In genomic region chr14:20047814-20048480, GRCm38 (mm10) we compare ENCODE assay signal across 12 mouse cellular contexts.
DNase-seq lines count a peak whose midpoint lies in the region; ATAC-seq and TF ChIP-seq lines count a peak whose summit lies in the region.
"Had no signal": no experiment of that assay in that cellular context is flagged by ENCODE, and none has a peak within 500 bp of the region (broad histone marks: within the 10 kb centered on the region; RNA-seq: fewer than 3 reads in every experiment).

No protein-coding gene starts in this region.

- no peak for TF ChIP-seq CTCF in lung, embryonic 14.5 days (IDR thresholded peaks at IDR 0.05; ENCODE audit: low read depth)
- no peak for TF ChIP-seq CTCF in lung, adult 2 months (IDR thresholded peaks at IDR 0.05; ENCODE audit: insufficient read depth, low read length)

- 0 out of 2 replicates have a peak, but pooled peaks have one; percentile 62 for ATAC-seq in lung, embryonic 14.5 days (ENCODE audit: insufficient read depth)
- peak; percentile 99 for ATAC-seq in hindbrain, embryonic 16.5 days
- peak; percentile 98 for ATAC-seq in neural tube, embryonic 14.5 days (ENCODE audit: low read depth)
- no peak for ATAC-seq in liver, embryonic 12.5 days

- no peaks in the 10 kb centered on the region for H3K27me3 ChIP-seq in lung, embryonic 14.5 days (ENCODE audit: insufficient read depth, low read length)
- no peaks in the 10 kb centered on the region for H3K27me3 ChIP-seq in forebrain, embryonic 10.5 days (ENCODE audit: poor library complexity, severe bottlenecking)
- no peaks in the 10 kb centered on the region for H3K27me3 ChIP-seq in hindbrain, embryonic 16.5 days (replicated peaks; ENCODE audit: control insufficient read depth, insufficient read depth, low read length)
- no peaks in the 10 kb centered on the region for H3K27me3 ChIP-seq in neural tube, embryonic 14.5 days (ENCODE audit: control insufficient read depth, insufficient read depth, low read length)
- H3K27me3 ChIP-seq in liver, embryonic 12.5 days (replicated peaks): no peaks in the 10 kb centered on the region

- no peak overlapping the region for H3K4me3 ChIP-seq in lung, embryonic 14.5 days (ENCODE audit: low read depth, low read length)
- no peak overlapping the region for H3K4me3 ChIP-seq in lung, adult 2 months (replicated peaks; ENCODE audit: extremely low read depth, low read depth, low read length)
- H3K4me3 ChIP-seq in forebrain, embryonic 10.5 days: no peak overlapping the region
- no peak overlapping the region for H3K4me3 ChIP-seq in hindbrain, embryonic 16.5 days (ENCODE audit: low read length)
- H3K4me3 ChIP-seq in neural tube, embryonic 14.5 days (ENCODE audit: low read depth, low read length): no peak overlapping the region
- no peak overlapping the region for H3K4me3 ChIP-seq in liver, embryonic 12.5 days

- H3K4me2 ChIP-seq in lung, embryonic 14.5 days: no peak overlapping the region
- no peak overlapping the region for H3K4me2 ChIP-seq in hindbrain, embryonic 16.5 days (ENCODE audit: low read length)
- H3K4me2 ChIP-seq in neural tube, embryonic 14.5 days (ENCODE audit: low read depth, low read length): no peak overlapping the region
- no peak overlapping the region for H3K4me2 ChIP-seq in liver, embryonic 12.5 days

- H3K9me3 ChIP-seq in lung, embryonic 14.5 days (ENCODE audit: low read depth, low read length): no peaks in the 10 kb centered on the region
- H3K9me3 ChIP-seq in forebrain, embryonic 10.5 days: no peaks in the 10 kb centered on the region
- no peaks in the 10 kb centered on the region for H3K9me3 ChIP-seq in hindbrain, embryonic 16.5 days (ENCODE audit: control insufficient read depth, low read length)
- H3K9me3 ChIP-seq in neural tube, embryonic 14.5 days (ENCODE audit: control insufficient read depth, low read length): no peaks in the 10 kb centered on the region
- H3K9me3 ChIP-seq in liver, embryonic 12.5 days (replicated peaks): no peaks in the 10 kb centered on the region

- peak; percentile 51 for DNase-seq in lung, embryonic 14.5 days
- no peak for DNase-seq in lung, adult 2 months
- no peak for DNase-seq in forebrain, embryonic 10.5 days (ENCODE audit: extremely low spot score, low spot score)
- DNase-seq in thymus, postnatal 36 days: no peak
- DNase-seq in right cerebral cortex, postnatal 4 days: no peak
- DNase-seq: heart, postnatal 36 days; lung, postnatal 14 days; spleen, adult 18-20 months had no signal

- no peak overlapping the region for H3K27ac ChIP-seq in lung, embryonic 14.5 days (ENCODE audit: low read depth)
- H3K27ac ChIP-seq in forebrain, embryonic 10.5 days: peak overlapping the region; percentile 27
- H3K27ac ChIP-seq in hindbrain, embryonic 16.5 days (ENCODE audit: low read depth, low read length): peak overlapping the region; percentile 80
- H3K27ac ChIP-seq in neural tube, embryonic 14.5 days (ENCODE audit: low read depth, low read length): peak overlapping the region; percentile 52
- no peak overlapping the region for H3K27ac ChIP-seq in liver, embryonic 12.5 days
- H3K27ac ChIP-seq: kidney, postnatal 0 days had no signal

- H3K4me1 ChIP-seq in lung, embryonic 14.5 days (ENCODE audit: insufficient read depth): no peaks in the 10 kb centered on the region
- H3K4me1 ChIP-seq in lung, adult 2 months (ENCODE audit: control insufficient read depth, insufficient read depth, low read length): no peaks in the 10 kb centered on the region
- H3K4me1 ChIP-seq in forebrain, embryonic 10.5 days: peaks cover 33% of the 10 kb centered on the region
- peaks cover 9% of the 10 kb centered on the region for H3K4me1 ChIP-seq in hindbrain, embryonic 16.5 days (ENCODE audit: control insufficient read depth, insufficient read depth, low read depth, low read length)
- H3K4me1 ChIP-seq in neural tube, embryonic 14.5 days (ENCODE audit: control insufficient read depth, insufficient read depth, low read length): 0 out of 2 replicates have a peak, but pooled peaks cover 9% of the 10 kb centered on the region
- H3K4me1 ChIP-seq in liver, embryonic 12.5 days: no peaks in the 10 kb centered on the region

- no peaks in the 10 kb centered on the region for H3K36me3 ChIP-seq in lung, embryonic 14.5 days (ENCODE audit: insufficient read depth)
- H3K36me3 ChIP-seq in forebrain, embryonic 10.5 days (replicated peaks): no peaks in the 10 kb centered on the region
- H3K36me3 ChIP-seq in hindbrain, embryonic 16.5 days (ENCODE audit: control insufficient read depth, insufficient read depth, low read length): no peaks in the 10 kb centered on the region
- no peaks in the 10 kb centered on the region for H3K36me3 ChIP-seq in neural tube, embryonic 14.5 days (ENCODE audit: control insufficient read depth, insufficient read depth, low read length)
- H3K36me3 ChIP-seq in liver, embryonic 12.5 days: no peaks in the 10 kb centered on the region

- 59% methylated on average over 3 of the region's 3 CpGs for WGBS in lung, embryonic 14.5 days
- WGBS in lung, adult 2 months: 62% methylated on average over 3 of the region's 3 CpGs
- WGBS in forebrain, embryonic 10.5 days: 40% methylated on average over 3 of the region's 3 CpGs
- 29% methylated on average over 3 of the region's 3 CpGs for WGBS in hindbrain, embryonic 16.5 days
- WGBS in neural tube, embryonic 14.5 days: 43% methylated on average over 3 of the region's 3 CpGs
- 37% methylated on average over 3 of the region's 3 CpGs for WGBS in liver, embryonic 12.5 days (ENCODE audit: insufficient replicate concordance)

- H3K9ac ChIP-seq in lung, embryonic 14.5 days: no peak overlapping the region
- peak overlapping the region; percentile 38; the same call in 1 of the 2 replicates for H3K9ac ChIP-seq in hindbrain, embryonic 16.5 days (ENCODE audit: low read depth, low read length)
- no peak overlapping the region for H3K9ac ChIP-seq in neural tube, embryonic 14.5 days (replicated peaks; ENCODE audit: low read depth, low read length)
- H3K9ac ChIP-seq in liver, embryonic 12.5 days: no peak overlapping the region

- TF ChIP-seq POLR2A in lung, adult 2 months (IDR thresholded peaks at IDR 0.05; ENCODE audit: borderline replicate concordance, extremely low read depth, low read depth, low read length): no peak

Comparison
In these comparisons a context has a peak if more than half of its experiments do, and no peak if none do; other contexts are left out.
1. H3K27ac ChIP-seq: peak in forebrain, embryonic 10.5 days (single experiment), hindbrain, embryonic 16.5 days (single experiment) and neural tube, embryonic 14.5 days (single experiment); none in lung, embryonic 14.5 days (single experiment) and liver, embryonic 12.5 days (single experiment).